In genomic region chr12:17265971-17266672, GRCm38 (mm10) we compare ENCODE assay signal across 8 mouse cellular contexts. TPM values are rescaled to one million over a fixed set of nuclear protein-coding genes. Genes with fewer than 3 reads are reported as not detected.
DNase-seq lines count a peak whose midpoint lies in the region; ATAC-seq and TF ChIP-seq lines count a peak whose summit lies in the region.

Gene Pdia6 (plus strand): TSS chr12:17266545.

- peaks cover 14% of the 10 kb centered on the region for H3K36me3 ChIP-seq in ES-E14 (ENCODE audit: control insufficient read depth, insufficient read depth, low read length, poor library complexity, severe bottlenecking)
- peaks cover 20% of the 10 kb centered on the region for H3K36me3 ChIP-seq in forebrain, embryonic 15.5 days

- peak; percentile 91 for DNase-seq in ES-E14 (ENCODE audit: low read depth, low spot score)
- DNase-seq in cerebellum, adult 11-12 months: peak; percentile 89
- DNase-seq in heart, postnatal 25 days (ENCODE audit: low spot score): peak; percentile 80
- DNase-seq in layer of hippocampus, adult 18-20 months (ENCODE audit: low spot score in 2 of 2): peak; percentile 88 to 95
- peak; percentile 88 for DNase-seq in lung, adult 2 months
- DNase-seq in thymus, adult 18-20 months: peak; percentile 83 to 85

- peak; percentile 84; the same call in 1 of the 2 replicates for TF ChIP-seq POLR2A in lung, adult 2 months (IDR thresholded peaks at IDR 0.05; ENCODE audit: borderline replicate concordance, extremely low read depth, low read depth, low read length)

- no peak for TF ChIP-seq CTCF in lung, adult 2 months (IDR thresholded peaks at IDR 0.05; ENCODE audit: insufficient read depth, low read length)

- ATAC-seq in forebrain, embryonic 15.5 days (replicated peaks): peak; percentile 99
- peak; percentile 95 for ATAC-seq in neutrophil, adult 5-6 weeks (ENCODE audit: extremely low read depth, insufficient number of reproducible peaks, low FRiP score, poor library complexity, severe bottlenecking)

- peak within 1 kb of the TSS; percentile 92 for H3K9ac ChIP-seq in ES-E14 (ENCODE audit: insufficient read depth, low read depth, low read length, poor library complexity, severe bottlenecking)
- peak within 1 kb of the TSS; percentile 86 for H3K9ac ChIP-seq in forebrain, embryonic 15.5 days (replicated peaks)

- intact Hi-C loops in heart, postnatal 25 days (cut with DNase I): loop anchor here (5.0 kb wide), 1 partner anchor 81 kb away; the partner anchor contains the start of gene Nol10

- peak within 1 kb of the TSS; percentile 90 to 99 for H3K4me3 ChIP-seq in ES-E14 (ENCODE audit: insufficient read depth in 1 of 2, low read depth in 1 of 2, low read length in 2 of 2, poor library complexity in 1 of 2, severe bottlenecking in 1 of 2)
- H3K4me3 ChIP-seq in forebrain, embryonic 15.5 days: peak within 1 kb of the TSS; percentile 96
- peak within 1 kb of the TSS; percentile 80 for H3K4me3 ChIP-seq in lung, adult 2 months (replicated peaks; ENCODE audit: extremely low read depth, low read depth, low read length)

- no peaks in the 10 kb centered on the region for H3K9me3 ChIP-seq in ES-E14 (ENCODE audit: control insufficient read depth, insufficient read depth, low read depth, low read length)
- no peaks in the 10 kb centered on the region for H3K9me3 ChIP-seq in forebrain, embryonic 15.5 days

- 1% methylated on average over 47 of the region's 48 CpGs for WGBS in forebrain, embryonic 15.5 days
- WGBS in lung, adult 2 months: under 1% methylated on average over 45 of the region's 48 CpGs

- peaks cover 0 to 11% of the 10 kb centered on the region in 2 experiments; a peak in 1 of 4 replicates for H3K4me1 ChIP-seq in ES-E14 (ENCODE audit: control insufficient read depth in 2 of 2, insufficient read depth in 2 of 2, low read length in 2 of 2, poor library complexity in 1 of 2)
- H3K4me1 ChIP-seq in forebrain, embryonic 15.5 days: peaks cover 43% of the 10 kb centered on the region
- peaks cover 6% of the 10 kb centered on the region; the same call in 1 of the 2 replicates for H3K4me1 ChIP-seq in lung, adult 2 months (ENCODE audit: control insufficient read depth, insufficient read depth, low read length)

- no peaks in the 10 kb centered on the region for H3K27me3 ChIP-seq in forebrain, embryonic 15.5 days

- in situ Hi-C loops in ES-E14 (cut with MboI; ENCODE audit: low sequenced_read_pairs in 2 of 2, unreplicated experiment in 2 of 2): no loop called here

- no peak within 1 kb of the TSS; the same call in 1 of the 2 replicates for H3K27ac ChIP-seq in ES-E14 (ENCODE audit: insufficient read depth, low read depth, low read length, poor library complexity, severe bottlenecking)
- H3K27ac ChIP-seq in forebrain, embryonic 15.5 days (replicated peaks): peak within 1 kb of the TSS; percentile 92

- peak within 1 kb of the TSS; percentile 65 for H3K4me2 ChIP-seq in forebrain, embryonic 15.5 days (replicated peaks)

TF ChIP-seq in ES-E14, 5 proteins besides CTCF, POLR2A, EP300 and RAD21:
- TF ChIP-seq MAFK (IDR thresholded peaks at IDR 0.05; ENCODE audit: insufficient read depth, low read depth, low read length) (no peak), ZNF384 (IDR thresholded peaks at IDR 0.05; ENCODE audit: low read depth, low read length) (peak; percentile 66; the same call in 1 of the 2 replicates), CHD2 (IDR thresholded peaks at IDR 0.05; ENCODE audit: low read depth, low read length) (peak; percentile 76; the same call in 1 of the 2 replicates), HCFC1 (IDR thresholded peaks at IDR 0.05; ENCODE audit: borderline replicate concordance, insufficient read depth, low read length) (0 out of 2 replicates have a peak, but pooled peaks have one; percentile 28), ZC3H11A (IDR thresholded peaks at IDR 0.05; ENCODE audit: borderline replicate concordance, low read depth, low read length) (no peak)

RNA-seq across cellular contexts. Expression of gene Pdia6, which starts in this region (rescaled TPM):
- total RNA-seq in ES-E14 (2012; rRNA removed): 632 and 901 TPM in 2 replicates
- 355 and 366 TPM in 2 replicates for polyA plus RNA-seq in forebrain, embryonic 15.5 days (2015; fragmentation: Nextera tagmentation; extraction: Ambion mirVana)
- total RNA-seq in heart, postnatal 25 days (2021): 100 to 1,000 TPM; 111 to 134 TPM
- 100 to 1,000 TPM; 146 to 153 TPM for total RNA-seq in layer of hippocampus, adult 18-20 months (2021)
- 55.2 and 76.8 TPM in 2 replicates for polyA plus RNA-seq in lung, adult 2 months (2012; rRNA removed)
- 104 and 112 TPM in 2 replicates for total RNA-seq in neutrophil, adult 5-6 weeks (2017)
